16 mouse cellular contexts compared by ENCODE assay signal in genomic region chr11:45456724-45457123, GRCm38 (mm10).
"Had no signal": no experiment of that assay in that cellular context is flagged by ENCODE, and none has a peak within 500 bp of the region (broad histone marks: within the 10 kb centered on the region; RNA-seq: fewer than 3 reads in every experiment).

No protein-coding gene starts in this region.

- ATAC-seq: intestine, postnatal 0 days; liver, embryonic 12.5 days had no signal

- H3K9ac ChIP-seq: liver, embryonic 12.5 days; liver, embryonic 15.5 days; lung, embryonic 15.5 days had no signal

- H3K4me3 ChIP-seq: liver, embryonic 12.5 days; liver, embryonic 15.5 days; lung, embryonic 15.5 days; megakaryocyte, embryonic 14.5 days; midbrain, embryonic 10.5 days had no signal

- DNase-seq: kidney, postnatal 10 days; kidney, postnatal 4 days; left cerebral cortex, postnatal 4 days; liver; lung, adult 18-20 months; lung, postnatal 10 days; lung, postnatal 36 days; midbrain, embryonic 14.5 days; thymus, adult 18-20 months; thymus, postnatal 36 days had no signal

- H3K4me2 ChIP-seq: liver, embryonic 12.5 days; liver, embryonic 15.5 days; lung, embryonic 15.5 days had no signal

- H3K36me3 ChIP-seq: liver, embryonic 12.5 days; liver, embryonic 15.5 days; lung, embryonic 15.5 days; midbrain, embryonic 10.5 days had no signal

- H3K9me3 ChIP-seq: liver, embryonic 12.5 days; liver, embryonic 15.5 days; lung, embryonic 15.5 days; midbrain, embryonic 10.5 days had no signal

- H3K4me1 ChIP-seq: liver, embryonic 12.5 days; liver, embryonic 15.5 days; megakaryocyte, embryonic 14.5 days had no signal

- H3K27me3 ChIP-seq: liver, embryonic 12.5 days; liver, embryonic 15.5 days; lung, embryonic 15.5 days; megakaryocyte, embryonic 14.5 days had no signal

- H3K27ac ChIP-seq: liver, embryonic 12.5 days; liver, embryonic 15.5 days; lung, embryonic 15.5 days; midbrain, embryonic 10.5 days had no signal
